Mouse (Mus musculus): ENCODE data around the gene Tns1.

- TF ChIP-seq CTCF (IDR thresholded peaks at IDR 0.05; ENCODE audit: borderline replicate concordance, extremely low read depth, insufficient read depth, insufficient read length) (no peak), POLR2A (IDR thresholded peaks at IDR 0.05; ENCODE audit: borderline replicate concordance, extremely low read depth, insufficient read depth, insufficient read length, poor library complexity, severe bottlenecking) (no peak)
Observed at GRCm38 (mm10) chr1:73936537-73936936, 187.7 kb downstream of the Tns1 start.
